Mouse (Mus musculus) CH12.LX (cell line): ENCODE data around the gene Trarg1. TPM values are rescaled to one million over a fixed set of nuclear protein-coding genes. Genes with fewer than 3 reads are reported as not detected.
A peak's percentile ranks its signal among the peaks of the same experiment; 100 is the strongest.

ENCODE experiments used
- DNase-seq: peaks from one replicate; pipeline ENCODE4 v3.0.0-alpha.2; 2013; ENCODE audit errors: extremely low read depth
- H3K27ac ChIP-seq: 2 replicates; pipeline ENCODE4 v1.5.1; 2012; ENCODE audit warnings: low read depth, mild to moderate bottlenecking, control low read depth, moderate library complexity; ENCODE audit not compliant: insufficient read depth
- H3K27me3 ChIP-seq: replicated peaks from 2 replicates; pipeline ENCODE3; 2012; ENCODE audit warnings: inconsistent platforms
- H3K36me3 ChIP-seq, 2 experiments: replicated peaks in 1 of 2; 2 replicates each; pipeline versions ENCODE3 to v1.6.1; 2012; ENCODE audit warnings: inconsistent platforms in 1 of 2, low read length in 1 of 2, mild to moderate bottlenecking in 1 of 2, mixed read lengths in 1 of 2, moderate library complexity in 1 of 2; ENCODE audit not compliant: control insufficient read depth in 1 of 2, insufficient read depth in 1 of 2
- H3K4me1 ChIP-seq, 2 experiments: 2 replicates each; pipeline ENCODE4 v1.6.1; 2012; ENCODE audit warnings: inconsistent platforms in 1 of 2, moderate library complexity in 1 of 2; ENCODE audit not compliant: insufficient read depth in 2 of 2, control insufficient read depth in 1 of 2
- H3K4me2 ChIP-seq: 2 replicates; pipeline ENCODE4 v1.6.1; 2012; ENCODE audit warnings: low read depth, mild to moderate bottlenecking, control low read depth; ENCODE audit not compliant: poor library complexity, insufficient read depth, severe bottlenecking
- H3K4me3 ChIP-seq, 3 experiments: fragments of 150-350 bp in 1 of 3; sonication (generic) in 1 of 3; replicated peaks in 1 of 3; 2 replicates each; pipeline versions ENCODE3 to v1.5.1; 2011 to 2012; ENCODE audit warnings: low read depth in 2 of 3, low read length in 2 of 3, mild to moderate bottlenecking in 2 of 3, moderate library complexity in 2 of 3, control low read depth in 1 of 3, improper control_type of control experiment in 1 of 3, inconsistent platforms in 1 of 3, mixed read lengths in 1 of 3; ENCODE audit not compliant: poor library complexity in 1 of 3
- H3K79me2 ChIP-seq: replicated peaks from 2 replicates; pipeline ENCODE4 v1.6.1; 2012; ENCODE audit warnings: mild to moderate bottlenecking, moderate library complexity; ENCODE audit not compliant: control insufficient read depth, poor library complexity, insufficient read depth, severe bottlenecking; ENCODE audit errors: extremely low read depth
- H3K9ac ChIP-seq: 2 replicates; pipeline ENCODE4 v1.6.1; 2012; ENCODE audit warnings: low read depth, mild to moderate bottlenecking, control low read depth, moderate library complexity; ENCODE audit not compliant: insufficient read depth
- H3K9me3 ChIP-seq: replicated peaks from 2 replicates; pipeline ENCODE3; 2012; ENCODE audit warnings: low read length, inconsistent platforms, mixed read lengths
- CHD1 ChIP-seq: IDR thresholded peaks from 2 replicates; pipeline ENCODE4 v1.6.1; 2012; ENCODE audit warnings: low read depth, low read length, improper control_type of control experiment, inconsistent platforms
- E2F4 ChIP-seq: IDR thresholded peaks from 2 replicates; pipeline ENCODE4 v1.6.1; 2011; ENCODE audit warnings: low read depth, low read length, improper control_type of control experiment; ENCODE audit not compliant: insufficient replicate concordance
- ELF1 ChIP-seq: IDR thresholded peaks from 2 replicates; pipeline ENCODE4 v1.6.1; 2014; ENCODE audit warnings: low read depth, mild to moderate bottlenecking, inconsistent platforms, low read length, improper control_type of control experiment
- EP300 ChIP-seq: IDR thresholded peaks from 2 replicates; pipeline ENCODE4 v1.6.1; 2011; ENCODE audit warnings: low read length, improper control_type of control experiment
- ETS1 ChIP-seq: conservative IDR thresholded peaks from 2 replicates; pipeline ENCODE4 v1.6.1; 2012; ENCODE audit warnings: low read depth, mild to moderate bottlenecking, inconsistent platforms, low read length, improper control_type of control experiment, moderate library complexity
- GABPA ChIP-seq: IDR thresholded peaks from 2 replicates; pipeline ENCODE4 v1.6.1; 2012; ENCODE audit warnings: low read depth, low read length, improper control_type of control experiment, inconsistent platforms; ENCODE audit not compliant: insufficient replicate concordance
- HCFC1 ChIP-seq: IDR thresholded peaks from 2 replicates; pipeline ENCODE4 v1.6.1; 2012; ENCODE audit warnings: low read depth, mild to moderate bottlenecking, inconsistent platforms, low read length, improper control_type of control experiment
- IRF4 ChIP-seq: IDR thresholded peaks from 2 replicates; pipeline ENCODE4 v1.6.1; 2014; ENCODE audit warnings: low read depth, mild to moderate bottlenecking, inconsistent platforms, low read length, improper control_type of control experiment
- JUN ChIP-seq: IDR thresholded peaks from 2 replicates; pipeline ENCODE4 v1.6.1; 2011; ENCODE audit warnings: low read depth, mild to moderate bottlenecking, low read length, improper control_type of control experiment, moderate library complexity; ENCODE audit not compliant: insufficient read depth
- KAT2A ChIP-seq: IDR thresholded peaks from 2 replicates; pipeline ENCODE4 v1.6.1; 2012; ENCODE audit warnings: low read length, improper control_type of control experiment, inconsistent platforms; ENCODE audit not compliant: insufficient replicate concordance
- MAFK ChIP-seq: IDR thresholded peaks from 2 replicates; pipeline ENCODE4 v1.6.1; 2011; ENCODE audit warnings: low read length, improper control_type of control experiment; ENCODE audit not compliant: insufficient replicate concordance
- MAX ChIP-seq: IDR thresholded peaks from 2 replicates; pipeline ENCODE4 v1.6.1; 2011; ENCODE audit warnings: low read length, improper control_type of control experiment
- MAZ ChIP-seq: IDR thresholded peaks from 2 replicates; pipeline ENCODE4 v1.6.1; 2012; ENCODE audit warnings: low read depth, mild to moderate bottlenecking, inconsistent platforms, low read length, improper control_type of control experiment, moderate library complexity
- MEF2A ChIP-seq: IDR thresholded peaks from 2 replicates; pipeline ENCODE4 v1.6.1; 2014; ENCODE audit warnings: low read depth, mild to moderate bottlenecking, inconsistent platforms, low read length, improper control_type of control experiment, borderline replicate concordance
- MXI1 ChIP-seq: IDR thresholded peaks from 2 replicates; pipeline ENCODE4 v1.6.1; 2011; ENCODE audit warnings: mild to moderate bottlenecking, low read depth, low read length, improper control_type of control experiment
- MYC ChIP-seq: IDR thresholded peaks from 2 replicates; pipeline ENCODE4 v1.6.1; 2011; ENCODE audit warnings: low read depth, mild to moderate bottlenecking, improper control_type of control experiment, low read length
- NELFE ChIP-seq: IDR thresholded peaks from 2 replicates; pipeline ENCODE4 v1.6.1; 2011; ENCODE audit warnings: low read depth, low read length, improper control_type of control experiment
- PAX5 ChIP-seq: IDR thresholded peaks from 2 replicates; pipeline ENCODE4 v1.6.1; 2012; ENCODE audit warnings: low read length, inconsistent platforms, mixed read lengths
- POLR2A ChIP-seq: IDR thresholded peaks from 2 replicates; pipeline ENCODE4 v1.6.1; 2011; ENCODE audit warnings: low read depth, mild to moderate bottlenecking, improper control_type of control experiment, low read length
- POLR2AphosphoS2 ChIP-seq: IDR thresholded peaks from 2 replicates; pipeline ENCODE4 v1.6.1; 2011; ENCODE audit warnings: low read depth, low read length, improper control_type of control experiment
- RCOR1 ChIP-seq: conservative IDR thresholded peaks from 2 replicates; pipeline ENCODE4 v1.6.1; 2012; ENCODE audit warnings: low read depth, mild to moderate bottlenecking, inconsistent platforms, low read length, improper control_type of control experiment
- SIN3A ChIP-seq: IDR thresholded peaks from 2 replicates; pipeline ENCODE4 v1.6.1; 2012; ENCODE audit warnings: low read length, improper control_type of control experiment, inconsistent platforms
- SMC3 ChIP-seq: IDR thresholded peaks from 2 replicates; pipeline ENCODE4 v1.6.1; 2011; ENCODE audit warnings: low read depth, low read length, improper control_type of control experiment
- TBP ChIP-seq: conservative IDR thresholded peaks from 2 replicates; pipeline ENCODE4 v1.6.1; 2011; ENCODE audit warnings: low read depth, low read length, improper control_type of control experiment
- TCF12 ChIP-seq: IDR thresholded peaks from 2 replicates; pipeline ENCODE4 v1.6.1; 2014; ENCODE audit warnings: low read depth, mild to moderate bottlenecking, inconsistent platforms, low read length, improper control_type of control experiment
- UBTF ChIP-seq: IDR thresholded peaks from 2 replicates; pipeline ENCODE4 v1.6.1; 2012; ENCODE audit warnings: low read depth, mild to moderate bottlenecking, inconsistent platforms, low read length, improper control_type of control experiment, moderate library complexity
- USF1 ChIP-seq: IDR thresholded peaks from 2 replicates; pipeline ENCODE4 v1.6.1; 2014; ENCODE audit warnings: low read depth, mild to moderate bottlenecking, inconsistent platforms, low read length, improper control_type of control experiment
- USF2 ChIP-seq: conservative IDR thresholded peaks from 2 replicates; pipeline ENCODE4 v1.6.1; 2011; ENCODE audit warnings: low read depth, low read length, improper control_type of control experiment
- ZC3H11A ChIP-seq: IDR thresholded peaks from 2 replicates; pipeline ENCODE4 v1.6.1; 2012; ENCODE audit warnings: low read depth, mild to moderate bottlenecking, inconsistent platforms, low read length, improper control_type of control experiment
- ZKSCAN1 ChIP-seq: IDR thresholded peaks from 2 replicates; pipeline ENCODE4 v1.6.1; 2012; ENCODE audit warnings: low read depth, inconsistent platforms, low read length, improper control_type of control experiment, borderline replicate concordance
- ZMIZ1 ChIP-seq: IDR thresholded peaks from 2 replicates; pipeline ENCODE4 v1.6.1; 2012; ENCODE audit warnings: low read depth, mild to moderate bottlenecking, inconsistent platforms, low read length, improper control_type of control experiment
- ZNF384 ChIP-seq: IDR thresholded peaks from 2 replicates; pipeline ENCODE4 v1.6.1; 2012; ENCODE audit warnings: low read depth, low read length, improper control_type of control experiment, inconsistent platforms
- dilution Hi-C: fragments of 300-500 bp; cut with MboI; formaldehyde crosslinking; loops from 2 replicates; pipeline ENCODE4 v1.14.3; 2020; ENCODE audit warnings: low sequenced_read_pairs; ENCODE audit not compliant: extremely low pct_unique_long_range_greater_than_20kb, extremely low pct_ligation_motif_present
- in situ Hi-C: fragments of 300-500 bp; cut with MboI; formaldehyde crosslinking; loops from 3 replicates; pipeline ENCODE4 v1.14.3; 2019; ENCODE audit warnings: low sequenced_read_pairs, low pct_ligation_motif_present, low pct_unique_long_range_greater_than_20kb, mixed read lengths
- polyA plus RNA-seq: library from polyadenylated mRNA; unstranded; fragments of >175 nt; gene quantifications from 2 replicates; pipeline ENCODE4 v1.2.1, GENCODE M21; 2012; ENCODE audit warnings: low read depth; ENCODE audit not compliant: insufficient read length
- total RNA-seq, 2 experiments: library from RNA; depleted of rRNA; stranded (reverse); fragments of 300-350 nt in 1 of 2; fragments of >200 nt in 1 of 2; gene quantifications; 2 replicates each; pipeline ENCODE4 v1.2.3; 2012 to 2014

Gene Trarg1
- total and polyA plus RNA-seq, 3 experiments = not detected

GRCm38 (mm10) chr11:76645036-76645435 lies 34.6 kb upstream of the Trarg1 start:
- no peak overlapping the region for H3K4me2 ChIP-seq
- TF ChIP-seq RCOR1 (no peak), TBP (no peak), GABPA (no peak), NELFE (no peak), MYC (no peak), USF1 (no peak)
- no peak overlapping the region for H3K27ac ChIP-seq
- H3K36me3 ChIP-seq = no peaks in the 10 kb centered on the region
- H3K27me3 ChIP-seq = peaks cover 18% of the 10 kb centered on the region
- dilution Hi-C loops (no loop called here), in situ Hi-C loops (loop anchor here (10.0 kb wide), 2 partner anchors 100 to 190 kb away; no protein-coding TSS in a partner anchor)
- no peak overlapping the region for H3K9ac ChIP-seq
- no peaks in the 10 kb centered on the region for H3K79me2 ChIP-seq
- H3K4me3 ChIP-seq = no peak overlapping the region
- H3K4me1 ChIP-seq = peaks cover 5 to 22% of the 10 kb centered on the region in 2 experiments
- H3K9me3 ChIP-seq = no peaks in the 10 kb centered on the region
- DNase-seq = no peak

DNA sequence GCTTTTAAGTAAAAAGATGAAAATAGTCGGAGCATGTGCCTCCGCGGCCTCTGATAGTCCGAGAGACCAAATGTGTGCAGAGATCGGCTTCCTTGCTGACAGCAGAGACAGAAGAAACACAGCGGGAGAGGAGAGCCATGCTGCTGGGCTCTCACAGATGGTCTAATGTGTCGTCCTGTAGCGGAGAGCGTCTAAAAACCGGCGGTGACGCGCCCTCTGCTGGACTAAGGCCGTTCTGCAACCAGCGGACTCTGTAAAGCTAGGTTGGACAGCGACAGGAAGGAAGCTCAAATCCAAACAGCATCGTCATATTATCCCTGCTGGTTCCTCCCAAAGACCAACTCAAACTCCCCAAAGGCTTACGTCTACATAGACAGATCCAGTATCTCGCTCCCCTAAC lies 33.7 kb upstream of the Trarg1 start:
- dilution Hi-C loops (no loop called here), in situ Hi-C loops (loop anchor here (10.0 kb wide), 2 partner anchors 101 to 191 kb away; no protein-coding TSS in a partner anchor)
- peaks cover 2% of the 10 kb centered on the region for H3K9me3 ChIP-seq
- H3K4me3 ChIP-seq = no peak overlapping the region
- no peaks in the 10 kb centered on the region for H3K36me3 ChIP-seq
- H3K27me3 ChIP-seq = peaks cover 20% of the 10 kb centered on the region
- H3K4me1 ChIP-seq = peaks cover 5 to 22% of the 10 kb centered on the region in 2 experiments
- no peaks in the 10 kb centered on the region for H3K79me2 ChIP-seq
- H3K4me2 ChIP-seq = peak overlapping the region; percentile 59
- DNase-seq = peak; percentile 89
- no peak overlapping the region for H3K9ac ChIP-seq
- no peak overlapping the region for H3K27ac ChIP-seq
- TF ChIP-seq ZMIZ1 (no peak), SIN3A (peak; percentile 79), E2F4 (no peak), ZC3H11A (peak; percentile 94), CHD1 (no peak), MEF2A (peak; percentile 71; the same call in 1 of the 2 replicates), ZNF384 (no peak), MAFK (no peak), TCF12 (peak; percentile 63; the same call in 1 of the 2 replicates), KAT2A (no peak), SMC3 (peak; percentile 99), USF2 (no peak), PAX5 (no peak), POLR2AphosphoS2 (no peak), MAX (peak; percentile 55; the same call in 1 of the 2 replicates), RCOR1 (no peak), ZKSCAN1 (no peak), IRF4 (peak; percentile 53; the same call in 1 of the 2 replicates), EP300 (no peak), JUN (no peak; the same call in 1 of the 2 replicates), GABPA (no peak), MAZ (no peak), UBTF (no peak), ETS1 (no peak), MXI1 (peak; percentile 41; the same call in 1 of the 2 replicates), USF1 (no peak), POLR2A (no peak), HCFC1 (no peak), ELF1 (peak; percentile 43; the same call in 1 of the 2 replicates), TBP (0 out of 2 replicates have a peak, but pooled peaks have one; percentile 17)
